Mouse (Mus musculus): Measurements from ENCODE around the gene Slc37a2.
A peak's percentile ranks its signal among the peaks of the same experiment; 100 is the strongest.

Slc37a2 gene

DNA sequence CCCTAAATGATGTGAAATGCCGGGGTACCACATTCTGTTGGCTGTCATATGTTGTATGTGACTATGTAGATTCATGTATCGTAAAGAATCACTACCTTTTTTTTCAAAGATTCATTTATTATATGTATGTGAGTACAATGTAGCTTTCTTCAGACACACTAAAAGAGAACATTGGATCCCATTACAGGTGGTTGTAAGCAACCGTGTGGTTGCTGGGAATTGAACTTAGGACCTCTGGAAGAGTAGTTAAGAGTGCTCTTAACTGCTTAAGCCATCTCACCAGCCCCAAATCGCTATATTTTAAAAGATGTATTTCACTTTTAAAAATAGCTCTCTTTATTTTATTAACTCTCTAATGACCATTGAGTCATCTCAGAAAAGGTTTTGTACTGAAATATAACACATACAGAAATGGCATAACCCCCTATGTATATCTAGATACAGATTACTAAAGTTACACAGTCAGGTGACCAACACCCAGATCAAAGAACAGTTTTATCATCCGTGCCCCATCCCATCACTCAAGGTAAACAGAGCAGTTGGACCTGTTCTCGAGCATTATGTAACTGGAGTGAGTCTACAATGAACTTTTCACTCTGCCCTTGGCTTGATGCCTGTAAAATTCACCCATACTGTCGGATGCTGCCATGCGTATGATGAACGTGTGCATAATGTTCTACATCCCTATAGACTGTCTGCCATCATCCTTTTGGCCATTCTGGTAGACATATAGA is 41.0 kb downstream of the Slc37a2 start:
- no peak for DNase-seq

DNA sequence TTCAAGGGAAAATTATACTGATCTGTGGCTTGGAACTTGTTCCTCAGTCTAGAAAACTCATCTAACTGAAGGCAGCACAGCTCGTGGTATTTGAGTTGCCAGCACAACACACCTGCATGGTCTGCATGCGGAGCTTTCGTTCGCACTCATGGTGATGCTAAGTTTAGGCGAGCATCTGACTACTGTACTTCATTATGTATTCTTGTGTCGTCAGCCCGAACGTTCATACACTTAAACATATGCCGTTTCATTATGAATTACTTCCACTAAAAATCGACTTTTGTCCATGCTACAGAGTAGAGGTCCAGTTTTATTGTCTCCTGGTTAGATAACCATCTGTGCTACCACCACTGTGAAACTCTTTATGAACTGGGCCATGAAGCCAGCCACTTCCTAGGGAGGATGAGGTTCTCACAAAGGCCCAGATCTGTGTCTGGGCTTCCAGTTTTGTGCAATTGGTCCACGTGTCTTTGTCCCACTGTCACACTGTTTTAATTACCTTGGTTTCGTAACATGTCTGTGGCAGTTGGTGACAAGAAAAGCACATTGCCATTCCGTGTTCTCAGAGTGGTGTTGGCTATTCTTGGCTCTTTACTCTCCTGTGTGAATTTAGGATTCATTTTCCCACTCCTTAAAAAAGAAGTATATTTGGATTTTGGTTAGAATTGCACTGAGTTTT is 42.3 kb downstream of the Slc37a2 start:
- no peak for DNase-seq

DNA sequence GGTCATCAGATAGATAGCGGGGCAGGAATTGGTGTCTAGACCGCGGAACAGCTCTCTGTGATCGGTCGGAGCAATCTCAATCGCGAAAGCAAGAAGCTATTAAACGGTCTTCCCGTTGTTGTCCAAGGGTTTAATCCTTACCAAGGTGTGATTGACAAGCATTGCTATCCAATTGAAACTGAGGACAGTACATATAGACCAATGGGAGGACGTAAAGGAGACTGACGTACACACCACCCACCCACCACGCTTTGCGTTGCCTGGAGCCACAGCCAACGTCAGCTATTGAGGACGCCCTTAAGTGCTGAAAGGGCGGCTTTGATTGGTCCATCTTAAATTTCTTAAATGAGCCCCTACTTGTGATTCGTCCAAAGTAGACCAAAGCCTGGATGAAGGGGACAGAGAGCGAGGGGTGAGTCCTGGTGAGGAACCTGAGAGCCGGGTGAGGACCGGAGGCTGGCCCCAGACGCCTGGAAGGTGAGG is 47.6 kb downstream of the Slc37a2 start, which contains the start of gene Tmem218:
TSS of gene Tmem218 (plus strand) at position 295 of the 483 bp plus-strand sequence.
- peak; percentile 100 for DNase-seq

DNA sequence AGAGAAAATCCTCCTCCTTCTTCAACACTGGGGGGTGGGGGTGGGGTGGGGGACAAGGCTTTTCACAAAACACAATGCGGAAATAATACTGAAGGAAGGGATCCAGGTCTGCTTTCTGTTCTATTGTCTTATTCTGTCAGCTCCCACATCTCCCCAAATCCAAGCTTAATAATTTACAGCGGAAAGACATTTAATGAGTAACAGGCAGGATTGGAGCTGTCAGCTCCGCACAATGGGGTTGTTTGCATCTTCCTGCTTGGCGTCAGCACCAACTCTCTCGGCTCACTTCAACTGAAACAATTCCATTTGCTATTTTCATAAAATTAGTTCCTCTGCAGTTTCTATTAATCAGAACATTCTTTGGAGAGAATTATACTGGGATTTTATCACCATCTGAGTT is 51.7 kb downstream of the Slc37a2 start:
- peak; percentile 31 for DNase-seq

DNA sequence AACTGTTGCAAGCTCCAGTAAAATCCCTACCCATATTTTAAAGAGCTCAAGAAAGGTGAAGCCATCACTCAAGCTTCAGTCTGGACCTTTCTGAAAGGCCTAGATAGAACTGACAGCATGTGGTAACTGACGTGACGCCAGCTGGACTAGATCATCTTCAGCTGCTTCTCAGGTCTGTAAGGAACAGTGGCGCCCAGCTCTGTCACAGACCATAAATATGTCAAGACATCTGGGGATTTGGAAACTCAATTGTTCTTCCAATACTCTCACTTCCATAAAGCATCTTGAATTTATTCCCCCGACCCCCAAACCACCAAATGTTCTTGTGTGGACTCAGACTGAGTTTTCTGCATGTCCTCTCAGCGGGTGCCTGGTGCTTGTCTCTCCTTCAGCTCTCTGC is 55.1 kb downstream of the Slc37a2 start:
- DNase-seq = no peak

DNA sequence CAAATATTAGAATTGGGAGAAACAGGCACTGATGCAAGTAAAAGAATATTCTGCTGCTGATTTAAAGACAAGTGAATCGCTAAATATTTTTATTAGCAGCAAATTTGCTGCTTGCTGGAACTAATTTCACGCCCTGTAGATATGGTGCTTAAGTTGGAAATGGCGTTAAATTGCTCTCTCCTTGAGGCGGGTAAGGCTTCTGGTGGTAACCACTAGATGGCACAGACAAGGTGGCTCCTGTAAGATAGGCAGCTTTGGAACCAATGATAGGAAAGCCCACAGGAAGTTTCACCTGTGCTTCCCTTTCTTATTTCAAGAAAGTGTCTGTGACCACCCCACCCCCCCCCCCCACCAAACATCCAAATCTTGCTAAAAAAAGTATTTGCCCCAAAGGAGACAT is 58.5 kb downstream of the Slc37a2 start:
- no peak for DNase-seq

DNA sequence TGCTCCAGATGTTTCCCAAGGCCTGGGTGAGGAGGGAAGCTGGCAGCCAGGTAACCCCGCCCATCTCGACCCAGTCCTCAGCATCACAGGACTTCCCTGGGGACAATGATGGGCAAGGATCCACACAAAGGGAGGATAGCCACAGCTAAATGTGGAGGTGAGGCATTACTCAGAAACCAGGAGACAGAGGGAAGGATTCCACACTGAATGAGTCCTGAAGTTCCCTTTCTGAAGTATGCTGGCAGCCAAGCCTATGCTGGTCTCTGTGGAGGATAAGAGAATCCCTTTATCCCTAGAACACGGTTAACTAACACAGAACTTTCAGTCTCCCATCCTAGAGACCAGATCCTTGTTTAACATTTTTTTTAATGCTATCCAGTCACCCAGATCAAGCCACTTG is 67.5 kb downstream of the Slc37a2 start:
- DNase-seq = no peak

DNA sequence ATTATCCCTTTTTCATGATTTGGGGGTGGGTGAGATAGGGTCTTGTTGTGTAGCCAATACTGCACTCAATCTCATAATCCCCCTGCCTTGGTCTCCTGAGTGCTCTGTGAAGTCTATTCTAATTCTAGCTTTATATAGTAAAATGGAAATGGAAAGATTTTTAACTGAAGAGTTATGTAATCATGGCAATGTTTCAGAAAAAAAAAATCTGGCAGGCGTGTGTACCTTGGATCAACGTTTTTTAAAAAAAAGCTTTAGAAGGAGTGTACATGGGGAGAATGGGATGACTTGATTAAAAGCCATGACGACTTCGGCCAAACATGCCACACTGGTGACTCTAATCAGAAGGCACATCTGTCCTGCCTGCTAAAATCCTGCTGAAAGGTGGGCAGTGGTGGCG is 68.1 kb downstream of the Slc37a2 start:
- DNase-seq = no peak

DNA sequence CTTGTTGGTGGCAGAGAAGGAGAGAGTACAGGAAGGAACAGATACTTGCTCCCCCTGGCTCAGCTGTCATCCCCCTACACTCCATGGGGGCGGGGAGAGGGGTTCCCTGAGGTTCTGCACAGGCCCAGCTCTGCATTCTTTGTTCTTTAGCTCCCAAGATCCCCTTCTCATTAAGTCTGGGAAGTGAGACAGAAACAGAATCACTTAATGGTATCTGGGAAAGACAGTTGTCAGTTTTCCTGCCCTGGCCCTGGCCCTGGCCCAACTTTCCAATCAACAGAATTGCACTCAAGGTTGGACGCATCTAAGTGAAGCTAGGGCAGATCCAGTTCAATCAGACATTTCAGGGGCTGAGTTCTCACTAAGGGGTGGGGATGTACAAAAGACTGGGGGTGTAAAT is 72.4 kb downstream of the Slc37a2 start:
- peak; percentile 61 for DNase-seq

DNA sequence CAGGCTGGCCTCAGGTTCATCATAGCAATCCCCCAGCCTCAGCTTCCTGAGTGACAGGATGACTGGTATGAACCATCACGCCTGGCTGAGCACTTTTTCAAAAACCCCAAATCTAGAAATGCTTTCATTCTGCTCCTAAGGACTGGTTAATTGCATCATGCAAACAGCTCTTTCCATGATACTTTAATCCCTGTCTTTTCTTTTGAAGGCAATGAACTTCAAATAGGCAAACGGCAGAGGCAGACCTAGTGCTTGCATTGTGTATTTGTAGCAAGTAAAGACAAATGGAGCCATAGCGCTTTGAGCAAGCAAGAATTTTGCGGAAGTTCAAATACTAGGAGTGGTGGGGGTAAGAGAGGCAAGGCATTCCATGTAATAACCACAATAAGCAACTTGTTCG is 73.9 kb downstream of the Slc37a2 start:
- peak; percentile 58 for DNase-seq

DNA sequence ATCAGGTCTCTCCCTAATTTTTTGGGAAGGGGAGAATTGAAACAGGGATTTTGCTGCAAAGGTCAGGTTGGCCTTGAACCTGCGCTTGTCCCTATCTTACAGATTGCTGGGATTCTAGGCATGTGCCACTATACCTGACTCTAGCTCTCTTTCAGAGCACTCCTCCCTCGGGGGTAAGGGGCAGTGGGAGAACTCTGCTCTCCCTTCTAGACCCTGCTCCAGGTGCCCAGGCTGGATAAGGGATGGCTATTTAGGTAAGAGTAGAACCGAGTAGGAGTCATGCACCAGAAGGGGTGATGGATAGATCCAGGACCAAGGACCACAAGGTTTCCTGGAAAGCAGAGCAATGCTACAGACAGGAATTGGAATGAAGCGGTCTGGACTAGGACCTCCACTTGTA is 75.9 kb downstream of the Slc37a2 start:
- no peak for DNase-seq

DNA sequence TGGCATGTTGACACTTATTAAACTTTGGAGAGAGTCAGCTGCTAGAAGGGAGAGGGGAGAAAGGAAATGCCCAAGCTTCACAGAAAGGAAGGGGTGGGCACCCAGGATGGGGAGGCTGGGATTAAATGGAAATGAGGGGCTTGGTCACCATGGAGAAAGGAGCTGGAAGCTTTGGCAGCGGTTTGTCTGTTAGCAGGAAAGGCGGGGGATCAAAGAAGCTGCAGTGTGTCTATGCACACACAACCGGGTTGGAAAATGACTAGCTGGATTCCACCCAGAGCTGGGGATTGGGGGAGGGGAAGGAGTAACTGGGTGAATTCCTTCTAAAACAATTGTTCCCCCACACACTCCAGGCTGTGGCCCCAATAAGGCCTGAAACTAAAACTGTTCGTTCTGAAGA is 76.6 kb downstream of the Slc37a2 start:
- DNase-seq = peak; percentile 61
